Mouse (Mus musculus) heart, postnatal 4 days (tissue): Measurements from ENCODE around the gene Ngef. TPM values are rescaled to one million over a fixed set of nuclear protein-coding genes. Genes with fewer than 3 reads are reported as not detected.

ENCODE experiments used
- DNase-seq: peaks from one replicate; pipeline ENCODE4 v3.0.0; 2021
- total RNA-seq, 2 experiments: library from RNA; stranded (reverse); gene quantifications; 2 replicates each; pipeline ENCODE4 v1.2.3; 2021

Gene Ngef
- total RNA-seq, 2 experiments from 2014 or later = 0.29 to 0.41 TPM

GRCm38 (mm10) chr1:87562967-87563366, 10.7 kb downstream of the Ngef start:
- DNase-seq = no peak

GRCm38 (mm10) chr1:87553586-87553985, 20.1 kb downstream of the Ngef start:
- no peak for DNase-seq

- no peak for DNase-seq
These were observed 22.7 kb downstream of the Ngef start for GRCm38 (mm10) chr1:87551008-87551407.

GRCm38 (mm10) chr1:87541614-87542013, 32.1 kb downstream of the Ngef start:
- peak; percentile 11 for DNase-seq

- no peak for DNase-seq
These were observed 36.7 kb downstream of the Ngef start for GRCm38 (mm10) chr1:87537008-87537407.

GRCm38 (mm10) chr1:87534118-87534517, 39.6 kb downstream of the Ngef start:
- no peak for DNase-seq

GRCm38 (mm10) chr1:87532346-87532745, 41.3 kb downstream of the Ngef start:
- no peak for DNase-seq

- DNase-seq = peak; percentile 18
These were observed 46.5 kb downstream of the Ngef start for GRCm38 (mm10) chr1:87527191-87527590.

GRCm38 (mm10) chr1:87525041-87525440, 48.6 kb downstream of the Ngef start:
- DNase-seq = no peak

- no peak for DNase-seq
These were observed 52.1 kb downstream of the Ngef start for GRCm38 (mm10) chr1:87521523-87521922.

- no peak for DNase-seq
These were observed 53.2 kb downstream of the Ngef start for GRCm38 (mm10) chr1:87520467-87520866.

GRCm38 (mm10) chr1:87510845-87511244, 62.8 kb downstream of the Ngef start:
- DNase-seq = no peak

- DNase-seq = peak; percentile 44
These were observed 63.4 kb downstream of the Ngef start for GRCm38 (mm10) chr1:87510166-87510691.

- DNase-seq = no peak
These were observed 64.0 kb downstream of the Ngef start, which contains the start of gene Neu2 for GRCm38 (mm10) chr1:87509561-87510165. TSS of gene Neu2 (plus strand) at chr1:87509889.

GRCm38 (mm10) chr1:87508591-87509560, 64.8 kb downstream of the Ngef start:
- no peak for DNase-seq

GRCm38 (mm10) chr1:87507857-87508256, 65.8 kb downstream of the Ngef start:
- no peak for DNase-seq

- DNase-seq = no peak
These were observed 68.1 kb downstream of the Ngef start for GRCm38 (mm10) chr1:87505524-87505923.

GRCm38 (mm10) chr1:87493542-87493941, 80.1 kb downstream of the Ngef start:
- DNase-seq = no peak

- no peak for DNase-seq
These were observed 81.4 kb downstream of the Ngef start for GRCm38 (mm10) chr1:87492285-87492684.

- peak; percentile 16 for DNase-seq
These were observed 87.3 kb downstream of the Ngef start for GRCm38 (mm10) chr1:87486386-87486785.

- DNase-seq = no peak
These were observed 91.1 kb downstream of the Ngef start for GRCm38 (mm10) chr1:87482546-87482945.

- DNase-seq = no peak
These were observed 98.4 kb downstream of the Ngef start for GRCm38 (mm10) chr1:87475076-87475895.
